Mouse (Mus musculus): ENCODE results near the gene Hdac4. TPM values are rescaled to one million over a fixed set of nuclear protein-coding genes. Genes with fewer than 3 reads are reported as not detected.
A peak's percentile ranks its signal among the peaks of the same experiment; 100 is the strongest.

Gene Hdac4
- polyA plus RNA-seq, 1 experiment from 2014 or later, result 3.0 TPM

DNA sequence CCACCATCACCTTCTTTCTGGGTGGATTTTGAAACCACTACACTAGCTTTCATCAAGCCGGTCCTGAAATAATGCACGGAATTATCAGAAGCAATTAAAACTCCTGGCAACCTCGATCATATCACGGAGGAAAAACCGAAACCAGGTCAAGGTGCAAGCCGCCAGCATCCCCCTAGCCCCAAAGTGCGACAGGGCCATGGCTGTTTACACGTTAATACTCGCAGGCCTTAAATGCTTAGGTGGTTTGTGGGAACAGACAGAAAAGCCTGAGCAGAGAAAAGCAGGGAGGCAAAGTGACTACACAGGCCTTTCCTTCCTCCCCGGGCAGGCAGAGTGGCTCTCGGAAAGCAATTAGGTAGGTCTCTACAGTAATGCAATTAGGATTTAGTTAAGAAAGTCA is 16.4 kb downstream of the Hdac4 start:
- peaks cover 18% of the 10 kb centered on the region for H3K4me1 ChIP-seq (ENCODE audit: insufficient read depth)
- H3K36me3 ChIP-seq (replicated peaks; ENCODE audit: insufficient read depth, low read length), result no peaks in the 10 kb centered on the region
- TF ChIP-seq EP300 (IDR thresholded peaks at IDR 0.05; ENCODE audit: low read depth), result no peak
- no peak for TF ChIP-seq CTCF (IDR thresholded peaks at IDR 0.05; ENCODE audit: low read depth)
- 9% methylated on average over 11 of the region's 11 CpGs for WGBS (ENCODE audit: insufficient replicate concordance)
- H3K27ac ChIP-seq (ENCODE audit: low read depth), result peak overlapping the region; percentile 96; the same call in 1 of the 2 replicates
- peak overlapping the region; percentile 88 for H3K9ac ChIP-seq (replicated peaks)
- no peak for DNase-seq
- no peaks in the 10 kb centered on the region for H3K27me3 ChIP-seq (ENCODE audit: insufficient read depth, low read length)
- ATAC-seq, result no peak
- peak overlapping the region; percentile 95 for H3K4me2 ChIP-seq (ENCODE audit: low read depth, low read length)
- peak overlapping the region; percentile 81 for H3K4me3 ChIP-seq (ENCODE audit: low read depth, low read length)
- H3K9me3 ChIP-seq (ENCODE audit: low read length), result no peaks in the 10 kb centered on the region

DNA sequence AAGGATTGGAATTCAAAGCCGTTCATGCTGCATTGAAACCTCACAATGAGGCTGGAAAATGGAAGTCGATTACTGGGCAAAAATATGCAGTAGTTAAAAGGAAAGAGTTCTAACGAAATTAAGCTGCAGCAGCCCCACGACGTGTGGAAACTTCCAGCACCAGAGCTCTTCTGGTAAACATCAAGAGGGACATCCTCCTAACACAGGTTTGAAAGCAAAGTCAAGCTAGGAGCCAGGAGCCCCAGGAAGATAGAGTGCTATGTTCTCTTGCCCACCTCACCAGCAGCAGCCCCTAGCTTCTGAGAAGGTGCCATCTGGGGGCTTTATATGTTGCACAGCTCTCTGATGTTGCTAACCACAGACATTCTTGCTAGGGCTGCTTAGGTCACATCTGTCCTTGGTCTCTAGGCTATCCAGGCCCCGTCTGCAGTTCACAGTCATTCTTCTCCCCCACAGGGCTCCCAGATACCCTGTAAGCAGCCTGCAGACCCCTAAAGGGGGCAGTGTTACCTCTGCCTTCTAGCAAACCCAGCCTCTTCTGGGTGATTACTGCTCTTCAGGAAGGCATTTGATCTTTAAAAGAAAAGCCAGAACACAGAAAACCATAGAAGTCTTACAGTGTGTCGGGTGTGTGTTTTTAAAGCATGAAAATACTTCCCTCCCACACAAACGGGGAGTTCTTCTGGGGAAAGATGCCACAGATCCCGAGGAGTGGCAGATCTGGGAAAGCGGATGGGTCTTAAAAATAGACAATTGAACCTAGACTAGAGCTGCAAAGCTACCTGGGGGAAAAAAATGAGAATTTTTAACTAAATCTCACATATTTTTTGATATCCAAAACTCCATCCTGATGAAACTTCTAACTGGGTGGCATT is 17.2 kb downstream of the Hdac4 start:
- TF ChIP-seq CTCF (IDR thresholded peaks at IDR 0.05; ENCODE audit: low read depth) (no peak), EP300 (IDR thresholded peaks at IDR 0.05; ENCODE audit: low read depth) (no peak)
- ATAC-seq (no peak), DNase-seq (no peak)
- Histone ChIP-seq H3K36me3 (replicated peaks; ENCODE audit: insufficient read depth, low read length) (no peaks in the 10 kb centered on the region), H3K4me2 (ENCODE audit: low read depth, low read length) (peak overlapping the region; percentile 95), H3K9me3 (ENCODE audit: low read length) (no peaks in the 10 kb centered on the region), H3K27ac (ENCODE audit: low read depth) (no peak overlapping the region), H3K4me3 (ENCODE audit: low read depth, low read length) (peak overlapping the region; percentile 81; the same call in 1 of the 2 replicates), H3K4me1 (ENCODE audit: insufficient read depth) (peaks cover 18% of the 10 kb centered on the region), H3K27me3 (ENCODE audit: insufficient read depth, low read length) (no peaks in the 10 kb centered on the region), H3K9ac (replicated peaks) (no peak overlapping the region)
- WGBS (ENCODE audit: insufficient replicate concordance), result 63% methylated on average over 10 of the region's 10 CpGs

DNA sequence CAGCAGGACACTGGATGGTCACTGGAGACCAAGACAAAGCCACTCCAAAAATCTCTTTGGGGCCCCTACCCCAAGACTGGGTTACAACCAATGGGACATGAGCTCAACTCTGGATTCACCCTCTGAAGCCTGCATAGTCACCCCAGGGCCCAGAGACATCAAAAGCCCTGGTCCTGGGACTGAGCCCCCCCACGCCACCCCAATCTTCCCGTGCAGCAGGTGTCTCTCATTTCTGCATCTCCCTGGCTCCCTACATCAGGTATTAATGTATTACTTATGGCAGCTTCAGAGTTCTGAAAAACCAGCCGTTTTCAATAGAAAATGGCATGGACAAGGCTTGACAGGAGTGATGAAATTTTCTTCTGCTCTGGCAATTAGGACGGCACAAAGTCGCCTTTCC is 17.9 kb downstream of the Hdac4 start:
- no peak for TF ChIP-seq CTCF (IDR thresholded peaks at IDR 0.05; ENCODE audit: low read depth)
- TF ChIP-seq EP300 (IDR thresholded peaks at IDR 0.05; ENCODE audit: low read depth), result no peak
- ATAC-seq (no peak), DNase-seq (no peak)
- 75% methylated on average over 5 of the region's 5 CpGs for WGBS (ENCODE audit: insufficient replicate concordance)
- H3K9me3 ChIP-seq (ENCODE audit: low read length), result no peaks in the 10 kb centered on the region
- H3K27ac ChIP-seq (ENCODE audit: low read depth), result no peak overlapping the region
- no peaks in the 10 kb centered on the region for H3K36me3 ChIP-seq (replicated peaks; ENCODE audit: insufficient read depth, low read length)
- no peaks in the 10 kb centered on the region for H3K27me3 ChIP-seq (ENCODE audit: insufficient read depth, low read length)
- H3K4me2 ChIP-seq (ENCODE audit: low read depth, low read length), result no peak overlapping the region
- H3K9ac ChIP-seq (replicated peaks), result no peak overlapping the region
- H3K4me3 ChIP-seq (ENCODE audit: low read depth, low read length), result no peak overlapping the region
- peaks cover 18% of the 10 kb centered on the region for H3K4me1 ChIP-seq (ENCODE audit: insufficient read depth)

DNA sequence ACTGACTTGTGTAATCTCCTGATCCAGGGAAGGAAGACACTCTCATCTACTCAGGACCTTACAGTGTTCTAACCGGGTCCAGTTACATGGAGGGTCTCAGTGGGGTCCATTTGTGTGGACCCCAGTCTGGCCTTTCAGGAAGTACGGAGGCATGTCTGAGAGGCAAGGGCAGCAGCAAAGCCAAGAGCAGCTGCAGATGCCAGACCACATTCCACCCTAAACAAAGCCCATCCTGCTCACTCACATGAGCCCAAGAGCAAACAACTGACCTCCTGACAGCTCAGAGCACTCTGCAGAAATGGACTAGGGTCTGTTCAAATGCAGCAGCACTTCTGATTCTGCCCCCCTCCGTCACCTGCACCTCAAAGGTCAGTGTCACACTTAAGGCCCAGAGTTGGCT is 18.3 kb downstream of the Hdac4 start:
- no peak overlapping the region for H3K4me2 ChIP-seq (ENCODE audit: low read depth, low read length)
- ATAC-seq (no peak), DNase-seq (no peak)
- no peak overlapping the region for H3K27ac ChIP-seq (ENCODE audit: low read depth)
- H3K4me1 ChIP-seq (ENCODE audit: insufficient read depth), result peaks cover 18% of the 10 kb centered on the region
- no peak overlapping the region for H3K9ac ChIP-seq (replicated peaks)
- 77% methylated on average over 3 of the region's 3 CpGs for WGBS (ENCODE audit: insufficient replicate concordance)
- no peak for TF ChIP-seq CTCF (IDR thresholded peaks at IDR 0.05; ENCODE audit: low read depth)
- no peaks in the 10 kb centered on the region for H3K27me3 ChIP-seq (ENCODE audit: insufficient read depth, low read length)
- no peaks in the 10 kb centered on the region for H3K36me3 ChIP-seq (replicated peaks; ENCODE audit: insufficient read depth, low read length)
- H3K4me3 ChIP-seq (ENCODE audit: low read depth, low read length), result no peak overlapping the region
- H3K9me3 ChIP-seq (ENCODE audit: low read length), result no peaks in the 10 kb centered on the region

DNA sequence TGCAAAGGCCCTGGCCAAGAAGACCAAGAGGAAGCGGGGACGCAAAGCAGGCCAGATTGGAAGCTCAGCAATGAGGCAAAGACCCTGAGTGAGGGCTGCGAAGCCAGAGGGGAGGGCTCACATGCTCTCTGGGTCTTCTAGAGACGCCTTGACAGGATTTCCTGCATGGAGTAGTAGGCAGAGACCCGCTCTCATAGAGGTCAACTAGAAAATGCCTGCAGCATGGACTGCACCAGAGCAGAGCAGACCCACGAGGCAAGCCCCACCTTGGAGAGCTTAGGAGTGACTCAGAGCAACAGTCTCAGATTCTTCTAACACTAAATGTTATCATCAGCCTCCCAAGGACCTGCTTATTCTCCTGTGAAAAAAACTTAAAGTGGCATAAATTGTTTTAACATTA is 20.2 kb downstream of the Hdac4 start:
- H3K4me2 ChIP-seq (ENCODE audit: low read depth, low read length), result no peak overlapping the region
- H3K27ac ChIP-seq (ENCODE audit: low read depth), result no peak overlapping the region
- no peaks in the 10 kb centered on the region for H3K27me3 ChIP-seq (ENCODE audit: insufficient read depth, low read length)
- peaks cover 12% of the 10 kb centered on the region for H3K4me1 ChIP-seq (ENCODE audit: insufficient read depth)
- no peak for TF ChIP-seq EP300 (IDR thresholded peaks at IDR 0.05; ENCODE audit: low read depth)
- TF ChIP-seq CTCF (IDR thresholded peaks at IDR 0.05; ENCODE audit: low read depth), result no peak
- DNase-seq, result no peak
- WGBS (ENCODE audit: insufficient replicate concordance), result 77% methylated on average over 6 of the region's 6 CpGs
- no peak overlapping the region for H3K4me3 ChIP-seq (ENCODE audit: low read depth, low read length)
- H3K9ac ChIP-seq (replicated peaks), result no peak overlapping the region
- ATAC-seq, result no peak
- no peaks in the 10 kb centered on the region for H3K36me3 ChIP-seq (replicated peaks; ENCODE audit: insufficient read depth, low read length)
- H3K9me3 ChIP-seq (ENCODE audit: low read length), result no peaks in the 10 kb centered on the region

DNA sequence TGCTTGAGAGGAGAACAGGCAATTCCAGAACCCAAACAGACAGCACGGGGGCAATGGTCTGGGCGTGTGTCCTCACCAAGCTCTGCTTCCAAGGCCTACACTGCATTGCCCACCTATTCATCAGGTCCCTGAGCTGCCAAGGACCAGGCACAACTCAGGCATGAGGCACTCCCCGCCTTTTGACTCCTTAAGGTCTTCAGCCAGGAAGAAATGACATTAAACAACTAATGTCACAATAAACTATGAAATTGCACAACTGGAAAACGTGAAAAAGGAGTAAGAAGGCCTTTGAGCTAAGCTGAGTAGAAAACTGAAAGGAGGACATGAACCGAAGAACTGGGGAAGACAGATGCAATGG is 20.6 kb downstream of the Hdac4 start:
- no peak overlapping the region for H3K27ac ChIP-seq (ENCODE audit: low read depth)
- no peak overlapping the region for H3K4me3 ChIP-seq (ENCODE audit: low read depth, low read length)
- H3K36me3 ChIP-seq (replicated peaks; ENCODE audit: insufficient read depth, low read length), result no peaks in the 10 kb centered on the region
- no peak overlapping the region for H3K4me2 ChIP-seq (ENCODE audit: low read depth, low read length)
- H3K9me3 ChIP-seq (ENCODE audit: low read length), result no peaks in the 10 kb centered on the region
- WGBS (ENCODE audit: insufficient replicate concordance), result 72% methylated on average over 5 of the region's 5 CpGs
- DNase-seq, result no peak
- peaks cover 12% of the 10 kb centered on the region for H3K4me1 ChIP-seq (ENCODE audit: insufficient read depth)
- no peak overlapping the region for H3K9ac ChIP-seq (replicated peaks)
- no peak for TF ChIP-seq EP300 (IDR thresholded peaks at IDR 0.05; ENCODE audit: low read depth)
- no peak for TF ChIP-seq CTCF (IDR thresholded peaks at IDR 0.05; ENCODE audit: low read depth)
- no peak for ATAC-seq
- H3K27me3 ChIP-seq (ENCODE audit: insufficient read depth, low read length), result no peaks in the 10 kb centered on the region

Data from liver, postnatal 0 days (tissue).